Mouse (Mus musculus) embryonic facial prominence, embryonic 10.5 days (tissue): ENCODE measurements around the gene Wdfy1. TPM values are rescaled to one million over a fixed set of nuclear protein-coding genes. Genes with fewer than 3 reads are reported as not detected.

ENCODE experiments used
- DNase-seq: peaks from one replicate; pipeline ENCODE4 v3.0.0-alpha.2; 2017; ENCODE audit warnings: low spot score
- H3K27ac ChIP-seq: fragments of 300-500 bp; sonication (generic); replicated peaks from 2 replicates; pipeline ENCODE4 v1.5.1; 2016; ENCODE audit warnings: mild to moderate bottlenecking
- H3K27me3 ChIP-seq: fragments of 300-500 bp; sonication (generic); replicated peaks from 2 replicates; pipeline ENCODE4 v1.6.1; 2016; ENCODE audit warnings: low read depth, mild to moderate bottlenecking; ENCODE audit not compliant: poor library complexity, severe bottlenecking
- H3K36me3 ChIP-seq: fragments of 300-500 bp; sonication (generic); replicated peaks from 2 replicates; pipeline ENCODE4 v1.6.1; 2016; ENCODE audit warnings: mild to moderate bottlenecking, moderate library complexity
- H3K4me1 ChIP-seq: fragments of 300-500 bp; sonication (generic); 2 replicates; pipeline ENCODE4 v1.6.1; 2016
- H3K4me3 ChIP-seq: fragments of 300-500 bp; sonication (generic); 2 replicates; pipeline ENCODE4 v1.5.1; 2016; ENCODE audit warnings: mild to moderate bottlenecking, moderate library complexity
- H3K9me3 ChIP-seq: fragments of 300-500 bp; sonication (generic); 2 replicates; pipeline ENCODE4 v1.6.1; 2016; ENCODE audit warnings: mild to moderate bottlenecking
- WGBS: fragments of 180-500 bp; shearing (Covaris S2); methylation state at CpG from one replicate; pipeline ENCODE4 v1.1.7; 2016; 5-methylcytosine and 5-hydroxymethylcytosine counted together
- polyA plus RNA-seq: library from polyadenylated mRNA; unstranded; fragments of >200 nt; fragmentation: Nextera tagmentation; extraction: Ambion mirVana; gene quantifications from 2 replicates; pipeline ENCODE4 v1.2.1, GENCODE M21; 2016

The Wdfy1 gene
- polyA plus RNA-seq, 1 experiment from 2014 or later, result 34.4 TPM

DNA sequence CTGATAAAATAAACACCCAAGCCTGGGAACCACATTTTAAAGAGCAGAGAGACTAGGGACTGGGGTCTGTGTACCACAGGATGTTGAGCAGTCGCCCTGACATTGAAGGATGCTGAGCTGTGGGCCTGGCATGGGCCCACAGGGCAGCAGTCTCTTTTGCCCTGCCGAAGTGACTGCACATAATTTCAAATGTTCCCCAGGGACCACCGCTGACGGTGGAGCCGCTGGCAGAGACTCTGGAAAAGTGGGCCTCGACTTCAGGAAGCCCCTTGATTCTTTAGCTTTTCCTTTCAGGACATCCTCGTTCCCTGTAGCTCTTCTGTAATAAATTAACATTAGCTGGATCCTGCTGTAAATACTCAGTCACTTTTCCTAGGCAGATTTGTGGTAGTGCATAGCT, 18.8 kb downstream of the Wdfy1 start:
- Histone ChIP-seq H3K36me3 (no peaks in the 10 kb centered on the region), H3K4me1 (peaks cover 27% of the 10 kb centered on the region), H3K27me3 (no peaks in the 10 kb centered on the region), H3K9me3 (no peaks in the 10 kb centered on the region), H3K4me3 (no peak overlapping the region), H3K27ac (no peak overlapping the region)
- DNase-seq, result no peak
- WGBS, result 70% methylated on average over 7 of the region's 7 CpGs

DNA sequence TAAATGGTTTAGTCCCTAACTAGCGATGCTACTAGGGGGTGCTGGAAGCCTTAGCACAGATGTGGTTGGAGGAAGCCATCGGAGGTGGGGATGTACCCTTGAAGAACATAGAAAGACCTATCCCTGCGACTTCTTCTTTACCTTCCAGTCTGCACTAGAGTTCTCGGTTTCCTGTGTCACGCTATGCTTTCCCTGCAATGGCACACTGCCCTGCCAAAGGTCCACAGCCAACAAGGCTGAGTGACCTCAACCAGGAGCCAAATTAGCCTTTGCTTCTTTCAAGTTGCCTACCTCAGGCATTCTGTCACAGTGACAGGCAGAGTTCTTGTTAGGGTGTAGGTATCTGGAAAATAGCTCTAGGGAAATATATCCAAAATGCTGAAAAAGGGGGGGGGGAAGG, 19.5 kb downstream of the Wdfy1 start:
- no peak for DNase-seq
- H3K4me1 ChIP-seq, result peaks cover 25% of the 10 kb centered on the region
- H3K9me3 ChIP-seq, result no peaks in the 10 kb centered on the region
- no peaks in the 10 kb centered on the region for H3K27me3 ChIP-seq
- H3K36me3 ChIP-seq, result no peaks in the 10 kb centered on the region
- H3K27ac ChIP-seq, result no peak overlapping the region
- 91% methylated on average over 5 of the region's 5 CpGs for WGBS
- no peak overlapping the region for H3K4me3 ChIP-seq

DNA sequence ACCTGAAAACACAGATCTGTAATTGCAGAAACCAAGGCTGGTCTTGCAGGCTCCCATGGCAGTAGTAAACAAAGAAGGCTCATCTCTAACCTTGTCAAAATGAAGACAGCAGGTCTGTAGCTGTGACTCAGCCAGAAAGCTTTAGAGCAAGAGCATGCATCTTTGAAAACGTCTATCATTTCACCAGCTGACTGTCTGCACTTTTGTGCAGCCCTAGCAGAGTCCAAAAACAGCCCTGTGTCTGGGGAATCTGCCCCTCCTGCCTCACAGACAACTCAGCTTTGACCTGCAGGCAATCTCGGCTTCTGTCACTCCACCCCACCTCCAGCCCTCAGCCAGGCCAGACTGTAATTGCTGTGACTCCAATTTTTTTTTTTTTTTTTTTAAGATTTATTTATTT, 20.6 kb downstream of the Wdfy1 start:
- DNase-seq, result no peak
- H3K27ac ChIP-seq, result no peak overlapping the region
- 57% methylated on average over 2 of the region's 2 CpGs for WGBS
- H3K36me3 ChIP-seq, result 0 out of 2 replicates have a peak, but pooled peaks cover 3% of the 10 kb centered on the region
- no peaks in the 10 kb centered on the region for H3K27me3 ChIP-seq
- H3K4me1 ChIP-seq, result peaks cover 21% of the 10 kb centered on the region
- H3K4me3 ChIP-seq, result no peak overlapping the region
- no peaks in the 10 kb centered on the region for H3K9me3 ChIP-seq

DNA sequence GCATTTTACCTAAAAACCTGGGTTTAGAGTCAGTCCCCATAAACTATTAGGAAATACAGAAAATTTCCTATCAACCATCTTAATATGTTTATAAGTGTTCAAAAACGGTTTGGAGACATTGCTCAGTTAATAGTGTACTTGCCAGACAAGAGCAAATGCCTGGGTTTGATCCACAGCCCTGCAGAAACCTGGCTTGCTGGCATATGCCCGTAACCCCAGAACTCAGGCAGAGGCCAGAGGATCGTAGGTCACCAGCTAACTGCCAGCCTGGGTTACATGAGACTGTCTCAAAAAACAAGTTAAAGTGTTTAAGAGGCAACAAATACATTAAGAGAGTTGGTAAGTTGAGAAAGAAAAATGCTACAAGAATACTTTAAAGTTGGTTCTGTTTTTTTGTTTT, 21.0 kb downstream of the Wdfy1 start:
- H3K27me3 ChIP-seq, result no peaks in the 10 kb centered on the region
- H3K27ac ChIP-seq, result no peak overlapping the region
- no peaks in the 10 kb centered on the region for H3K9me3 ChIP-seq
- H3K4me1 ChIP-seq, result peaks cover 20% of the 10 kb centered on the region
- H3K4me3 ChIP-seq, result no peak overlapping the region
- 0 out of 2 replicates have a peak, but pooled peaks cover 3% of the 10 kb centered on the region for H3K36me3 ChIP-seq
- DNase-seq, result no peak
- WGBS, result 84% methylated on average over 3 of the region's 3 CpGs

DNA sequence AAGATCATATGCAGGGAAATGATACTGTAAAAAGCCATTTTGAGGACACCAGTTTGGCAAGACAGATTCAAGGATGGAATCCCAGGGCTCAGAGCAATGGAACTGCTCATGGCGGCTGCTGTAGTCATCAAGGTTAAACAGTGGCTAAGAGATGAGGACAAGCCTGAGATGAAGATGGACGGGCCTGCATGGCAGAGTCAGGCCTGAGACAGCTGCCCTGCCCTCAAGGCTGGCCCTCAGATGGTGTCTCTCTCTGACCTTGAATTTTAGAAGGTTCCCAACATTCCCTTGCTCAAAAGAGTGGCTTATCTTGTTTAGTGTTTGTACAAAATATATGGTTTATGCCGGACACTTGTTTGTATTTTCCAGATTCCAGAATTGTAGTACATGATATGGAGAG, 22.5 kb downstream of the Wdfy1 start:
- Histone ChIP-seq H3K4me3 (no peak overlapping the region), H3K4me1 (peaks cover 13% of the 10 kb centered on the region; the same call in 1 of the 2 replicates), H3K27ac (no peak overlapping the region), H3K36me3 (0 out of 2 replicates have a peak, but pooled peaks cover 3% of the 10 kb centered on the region), H3K9me3 (no peaks in the 10 kb centered on the region), H3K27me3 (no peaks in the 10 kb centered on the region)
- no peak for DNase-seq
- 92% methylated on average over 3 of the region's 3 CpGs for WGBS

DNA sequence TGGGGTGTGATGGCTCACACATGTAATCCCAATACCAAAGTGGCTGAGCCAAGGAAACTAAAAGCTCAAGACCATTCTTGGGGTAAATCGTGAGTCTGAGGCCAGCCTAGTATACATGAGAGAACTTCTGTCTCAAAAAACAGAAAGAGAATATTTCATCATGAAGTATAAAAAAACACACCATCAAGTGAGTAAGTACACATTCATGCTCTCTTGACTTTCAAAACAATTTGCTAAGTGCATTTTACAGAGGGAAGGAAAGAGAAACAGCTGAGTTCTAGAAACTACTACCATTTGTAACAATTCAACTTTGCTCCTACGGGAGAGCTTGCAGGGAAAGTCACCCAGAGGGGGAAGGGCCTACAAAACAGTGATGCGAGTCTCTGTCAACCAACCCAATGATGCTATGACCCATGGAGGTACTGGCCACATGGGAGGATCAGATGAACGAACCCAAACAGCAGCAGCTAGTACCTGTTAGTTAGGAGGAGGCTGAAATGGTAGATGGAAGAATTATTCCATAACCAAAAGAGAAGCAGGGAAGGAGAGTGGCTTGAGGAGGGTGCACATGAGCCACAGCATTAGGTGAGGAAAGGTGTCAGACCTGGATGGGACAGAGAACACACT, 23.1 kb downstream of the Wdfy1 start:
- H3K36me3 ChIP-seq, result 0 out of 2 replicates have a peak, but pooled peaks cover 3% of the 10 kb centered on the region
- H3K4me1 ChIP-seq, result peaks cover 13% of the 10 kb centered on the region; the same call in 1 of the 2 replicates
- no peaks in the 10 kb centered on the region for H3K9me3 ChIP-seq
- no peak overlapping the region for H3K4me3 ChIP-seq
- H3K27ac ChIP-seq, result no peak overlapping the region
- no peaks in the 10 kb centered on the region for H3K27me3 ChIP-seq
- DNase-seq, result no peak
- 87% methylated on average over 4 of the region's 4 CpGs for WGBS

DNA sequence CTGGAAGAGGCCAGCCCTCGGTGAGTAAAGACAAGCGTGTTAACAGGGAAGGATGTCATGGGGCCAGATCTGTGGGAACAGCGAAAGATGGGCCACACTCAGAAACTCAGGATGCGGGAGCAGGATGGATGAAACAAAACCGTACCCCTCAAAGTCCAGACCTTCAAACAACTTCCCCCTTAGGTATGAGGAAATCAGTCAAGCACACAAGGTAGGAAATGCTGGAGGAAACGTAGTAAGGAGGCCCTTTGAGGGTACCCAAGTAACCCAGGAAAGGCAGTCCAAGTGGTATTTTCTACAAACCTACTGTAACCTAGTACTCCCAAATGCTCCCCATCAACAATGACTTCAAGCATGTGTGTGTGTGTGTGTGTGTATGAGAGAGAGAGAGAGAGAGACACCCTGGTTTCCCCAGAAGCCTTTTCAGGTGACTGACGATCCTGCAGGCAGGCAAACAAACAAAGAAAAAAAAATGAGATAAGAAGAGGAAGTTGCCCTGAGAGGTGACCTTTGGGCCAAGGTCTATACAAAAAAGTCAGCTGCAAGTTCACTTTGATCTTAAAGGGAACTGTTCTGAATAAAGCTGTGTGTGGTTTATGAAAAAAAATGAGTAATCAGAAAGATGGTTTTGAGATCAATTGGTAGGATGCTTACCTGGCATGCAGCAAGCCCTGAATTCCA, 23.8 kb downstream of the Wdfy1 start:
- no peak for DNase-seq
- Histone ChIP-seq H3K27me3 (no peaks in the 10 kb centered on the region), H3K4me1 (peaks cover 13% of the 10 kb centered on the region; the same call in 1 of the 2 replicates), H3K4me3 (no peak overlapping the region), H3K36me3 (0 out of 2 replicates have a peak, but pooled peaks cover 3% of the 10 kb centered on the region), H3K9me3 (no peaks in the 10 kb centered on the region), H3K27ac (no peak overlapping the region; the same call in 1 of the 2 replicates)
- WGBS, result 84% methylated on average over 7 of the region's 7 CpGs

DNA sequence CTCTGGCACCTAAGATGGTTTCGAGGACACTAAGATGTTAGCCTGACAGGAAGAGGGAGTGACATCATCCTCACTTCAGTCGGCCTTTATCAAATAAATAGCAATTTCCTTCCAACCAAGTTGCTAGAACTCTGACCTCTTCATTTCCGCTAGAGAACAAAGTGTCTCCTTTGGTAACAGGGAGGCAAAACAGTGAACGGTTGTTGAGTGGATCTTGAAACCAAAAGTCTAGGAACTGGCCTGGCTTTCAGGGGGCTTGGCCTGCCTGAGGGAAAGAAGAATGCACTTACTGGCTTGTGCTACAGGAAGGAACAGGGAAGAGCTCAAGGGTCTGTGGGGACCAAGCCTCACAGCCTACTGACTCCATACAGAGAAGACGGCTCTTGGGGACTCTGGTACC, 24.8 kb downstream of the Wdfy1 start:
- Histone ChIP-seq H3K4me1 (0 out of 2 replicates have a peak, but pooled peaks cover 4% of the 10 kb centered on the region), H3K4me3 (no peak overlapping the region), H3K27ac (no peak overlapping the region), H3K9me3 (no peaks in the 10 kb centered on the region), H3K36me3 (0 out of 2 replicates have a peak, but pooled peaks cover 3% of the 10 kb centered on the region), H3K27me3 (no peaks in the 10 kb centered on the region)
- no peak for DNase-seq
- 55% methylated on average over 5 of the region's 5 CpGs for WGBS

DNA sequence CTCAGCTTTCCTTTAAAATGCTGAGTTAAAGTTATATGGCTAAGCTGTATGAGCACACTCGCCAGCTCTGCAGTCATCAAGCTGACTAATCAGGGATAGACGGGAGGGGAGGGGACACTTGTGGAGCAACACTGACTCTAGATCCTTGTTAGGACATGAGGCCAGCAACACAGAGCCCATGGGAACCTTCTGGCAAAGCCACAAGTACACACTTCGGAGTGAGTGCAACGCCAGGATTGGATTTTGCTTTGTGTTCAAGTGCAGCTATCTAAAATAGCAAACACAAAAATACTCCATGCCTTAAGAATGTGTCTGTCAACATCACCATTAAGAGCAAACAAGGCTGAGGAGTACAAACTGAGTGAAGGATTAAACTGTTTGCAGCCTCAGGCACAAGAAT, 29.9 kb downstream of the Wdfy1 start:
- H3K27ac ChIP-seq, result no peak overlapping the region
- H3K9me3 ChIP-seq, result no peaks in the 10 kb centered on the region
- WGBS, result 91% methylated on average over 4 of the region's 4 CpGs
- H3K4me3 ChIP-seq, result no peak overlapping the region
- no peak for DNase-seq
- no peaks in the 10 kb centered on the region for H3K36me3 ChIP-seq
- no peaks in the 10 kb centered on the region for H3K27me3 ChIP-seq
- no peaks in the 10 kb centered on the region for H3K4me1 ChIP-seq

DNA sequence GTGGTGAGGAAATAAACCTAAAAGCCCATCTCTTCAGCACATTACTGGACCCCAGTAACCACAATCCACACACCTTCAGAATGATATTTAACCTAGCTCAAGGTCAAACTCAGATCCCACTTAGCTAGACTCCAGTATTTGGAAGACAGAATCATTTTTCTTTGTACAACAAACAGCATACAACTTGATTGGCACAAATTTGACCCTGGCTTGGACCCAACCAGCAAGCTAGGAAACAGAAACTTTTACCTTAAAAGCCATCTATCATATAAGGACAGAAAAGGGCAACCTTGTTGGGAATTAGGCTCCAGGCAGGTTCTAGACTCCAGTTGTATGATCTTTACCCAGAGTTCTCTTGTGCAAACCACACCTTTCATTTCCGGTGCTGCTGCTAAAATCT, 32.6 kb downstream of the Wdfy1 start:
- no peaks in the 10 kb centered on the region for H3K27me3 ChIP-seq
- no peaks in the 10 kb centered on the region; the same call in 1 of the 2 replicates for H3K4me1 ChIP-seq
- H3K9me3 ChIP-seq, result no peaks in the 10 kb centered on the region
- no peak overlapping the region for H3K4me3 ChIP-seq
- no peaks in the 10 kb centered on the region for H3K36me3 ChIP-seq
- no peak overlapping the region for H3K27ac ChIP-seq
- WGBS, result 90% methylated on average over 1 of the region's 1 CpGs
- DNase-seq, result no peak

DNA sequence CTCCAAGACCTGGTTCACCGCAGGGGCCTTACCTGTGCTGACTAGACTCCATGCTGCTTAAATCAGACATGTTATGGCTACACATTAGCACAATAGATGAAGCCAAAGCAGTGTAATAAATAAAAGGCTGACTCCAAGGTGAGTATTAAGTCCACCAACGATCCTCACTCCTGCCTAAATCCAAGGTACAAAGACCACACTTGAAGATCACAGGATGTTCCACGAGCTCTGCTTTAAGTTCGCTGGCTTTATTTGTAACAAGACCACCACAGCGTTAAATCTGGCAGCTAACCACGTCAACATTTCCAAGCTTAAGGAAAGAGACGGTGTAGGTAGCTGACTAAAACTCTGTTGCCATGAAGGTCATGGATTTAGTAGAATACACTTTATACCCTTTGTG, 33.0 kb downstream of the Wdfy1 start:
- Histone ChIP-seq H3K27ac (no peak overlapping the region), H3K4me1 (no peaks in the 10 kb centered on the region; the same call in 1 of the 2 replicates), H3K9me3 (no peaks in the 10 kb centered on the region), H3K4me3 (no peak overlapping the region), H3K36me3 (peaks cover 2% of the 10 kb centered on the region; the same call in 1 of the 2 replicates), H3K27me3 (no peaks in the 10 kb centered on the region)
- DNase-seq, result no peak
- WGBS, result 92% methylated on average over 7 of the region's 7 CpGs

DNA sequence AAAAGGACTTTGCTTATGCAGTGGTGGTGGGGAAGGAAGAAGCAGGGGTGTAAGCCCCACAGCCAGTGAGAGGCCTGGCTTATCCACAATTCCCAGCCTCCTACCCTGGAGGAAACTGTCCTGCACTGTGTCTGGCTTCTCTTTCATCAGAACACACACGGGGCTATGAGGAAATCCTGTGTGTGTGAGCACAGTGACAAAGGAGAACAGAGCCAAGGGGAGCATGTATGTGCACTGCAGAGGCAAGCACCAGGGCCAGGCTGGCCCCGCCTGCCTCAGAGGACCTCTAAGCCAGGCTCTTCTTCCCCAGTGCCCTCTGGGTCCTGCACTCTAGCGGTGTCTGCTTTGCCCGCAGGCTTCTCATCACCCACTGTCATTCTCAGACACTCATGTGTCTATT, 34.9 kb downstream of the Wdfy1 start:
- peaks cover 3% of the 10 kb centered on the region; the same call in 1 of the 2 replicates for H3K36me3 ChIP-seq
- H3K4me1 ChIP-seq, result no peaks in the 10 kb centered on the region; the same call in 1 of the 2 replicates
- no peaks in the 10 kb centered on the region for H3K9me3 ChIP-seq
- no peak overlapping the region for H3K4me3 ChIP-seq
- DNase-seq, result no peak
- H3K27me3 ChIP-seq, result no peaks in the 10 kb centered on the region
- no peak overlapping the region for H3K27ac ChIP-seq
- WGBS, result 83% methylated on average over 4 of the region's 4 CpGs

DNA sequence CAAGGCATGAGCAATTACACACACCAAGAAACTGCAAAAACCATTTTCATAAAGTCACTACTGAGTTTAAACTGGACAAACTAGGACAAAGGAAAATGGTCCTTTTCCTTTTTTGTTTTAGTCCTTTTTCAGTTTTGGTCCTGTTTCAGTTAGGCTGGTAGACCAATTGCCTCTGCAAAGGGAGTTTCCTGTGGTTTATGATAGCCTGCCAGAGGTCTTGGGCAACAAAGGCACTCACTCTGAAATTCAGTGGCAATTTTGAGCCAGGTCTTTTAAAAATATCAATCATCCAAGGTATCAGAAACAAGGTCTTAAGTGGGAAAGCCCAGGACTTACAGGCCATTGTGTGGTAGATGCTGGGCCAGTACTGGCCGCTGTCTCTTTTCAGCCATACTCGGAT, 36.2 kb downstream of the Wdfy1 start:
- 93% methylated on average over 2 of the region's 2 CpGs for WGBS
- no peaks in the 10 kb centered on the region for H3K27me3 ChIP-seq
- H3K9me3 ChIP-seq, result no peaks in the 10 kb centered on the region
- no peak overlapping the region for H3K27ac ChIP-seq
- no peak for DNase-seq
- H3K4me3 ChIP-seq, result no peak overlapping the region
- H3K36me3 ChIP-seq, result peaks cover 3% of the 10 kb centered on the region; the same call in 1 of the 2 replicates
- no peaks in the 10 kb centered on the region; the same call in 1 of the 2 replicates for H3K4me1 ChIP-seq
